Mouse (Mus musculus) neural tube, embryonic 12.5 days (tissue): ENCODE data around the gene Adrb1. TPM values are rescaled to one million over a fixed set of nuclear protein-coding genes. Genes with fewer than 3 reads are reported as not detected.
A peak's percentile ranks its signal among the peaks of the same experiment; 100 is the strongest.

ENCODE experiments used
- ATAC-seq: fragments of 200-750 bp; cut with Nextera tagmentation; 2 replicates; pipeline ENCODE4 v1.8.0; 2017; ENCODE audit warnings: low read depth, mild to moderate bottlenecking, moderate TSS enrichment, moderate library complexity; ENCODE audit not compliant: low FRiP score
- H3K27ac ChIP-seq: fragments of 300-500 bp; sonication (generic); 2 replicates; pipeline ENCODE4 v1.5.1; 2016
- H3K27me3 ChIP-seq: fragments of 300-500 bp; sonication (generic); replicated peaks from 2 replicates; pipeline ENCODE4 v1.6.1; 2016; ENCODE audit warnings: mild to moderate bottlenecking
- H3K36me3 ChIP-seq: fragments of 300-500 bp; sonication (generic); 2 replicates; pipeline ENCODE4 v1.6.1; 2016; ENCODE audit warnings: mild to moderate bottlenecking
- H3K4me1 ChIP-seq: fragments of 300-500 bp; sonication (generic); 2 replicates; pipeline ENCODE4 v1.6.1; 2016
- H3K4me2 ChIP-seq: fragments of 300-500 bp; sonication (generic); replicated peaks from 2 replicates; pipeline ENCODE4 v1.6.1; 2016; ENCODE audit warnings: mild to moderate bottlenecking
- H3K4me3 ChIP-seq: fragments of 300-500 bp; sonication (generic); 2 replicates; pipeline ENCODE4 v1.5.1; 2016
- H3K9ac ChIP-seq: fragments of 300-500 bp; sonication (generic); 2 replicates; pipeline ENCODE4 v1.6.1; 2016; ENCODE audit warnings: mild to moderate bottlenecking
- H3K9me3 ChIP-seq: fragments of 300-500 bp; sonication (generic); 2 replicates; pipeline ENCODE4 v1.6.1; 2016; ENCODE audit warnings: mild to moderate bottlenecking
- WGBS: fragments of 180-500 bp; shearing (Covaris S2); methylation state at CpG from one replicate; pipeline ENCODE4 v1.1.7; 2016; 5-methylcytosine and 5-hydroxymethylcytosine counted together
- polyA plus RNA-seq: library from polyadenylated mRNA; unstranded; fragments of >200 nt; fragmentation: Nextera tagmentation; extraction: Ambion mirVana; gene quantifications from 2 replicates; pipeline ENCODE4 v1.2.1, GENCODE M21; 2016

The Adrb1 gene
- polyA plus RNA-seq, 1 experiment from 2014 or later, result 0.30 TPM

GRCm38 (mm10) chr19:56708794-56709193, 13.2 kb upstream of the Adrb1 start:
- H3K4me1 ChIP-seq, result no peaks in the 10 kb centered on the region
- ATAC-seq, result no peak
- no peak overlapping the region for H3K27ac ChIP-seq
- 85% methylated on average over 2 of the region's 2 CpGs for WGBS
- H3K36me3 ChIP-seq, result no peaks in the 10 kb centered on the region
- no peak overlapping the region for H3K4me2 ChIP-seq
- no peaks in the 10 kb centered on the region for H3K27me3 ChIP-seq
- H3K9me3 ChIP-seq, result no peaks in the 10 kb centered on the region
- no peak overlapping the region for H3K9ac ChIP-seq
- H3K4me3 ChIP-seq, result no peak overlapping the region

DNA sequence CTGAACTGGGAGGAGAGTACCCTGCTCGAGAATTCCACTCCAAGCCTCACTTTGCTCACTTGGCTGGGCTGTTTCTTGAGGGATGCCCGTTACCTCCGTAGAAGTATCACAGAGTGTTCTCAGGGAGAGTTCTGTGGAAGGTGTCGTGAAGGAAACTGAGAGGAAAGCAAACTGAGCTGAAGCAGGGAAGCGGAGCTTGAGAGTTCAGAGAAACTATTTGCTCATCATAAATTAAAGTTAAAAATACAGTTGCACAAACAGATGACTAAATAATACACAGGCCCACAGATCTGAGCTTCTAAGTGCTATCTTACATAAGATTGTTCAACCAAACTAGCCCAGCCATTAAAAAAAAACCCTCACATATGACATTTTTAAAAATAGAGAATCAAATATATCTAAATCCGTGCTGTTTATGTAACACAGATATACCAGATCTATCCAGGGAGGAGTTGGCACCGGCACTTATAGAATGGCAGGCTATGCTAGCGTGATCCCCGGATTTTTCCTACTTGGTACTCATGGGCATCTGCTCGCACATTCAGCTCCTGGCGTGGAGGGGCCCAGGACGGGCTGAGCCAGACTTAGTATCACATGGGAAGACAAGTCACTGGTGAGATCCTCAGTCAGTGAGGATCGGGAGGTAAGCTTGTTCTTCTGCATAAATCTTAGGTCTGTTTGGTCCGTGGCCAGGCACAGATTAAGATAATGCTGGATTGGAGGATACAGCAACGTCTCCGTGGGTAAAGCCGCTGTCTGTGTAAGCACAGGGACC, 11.7 kb upstream of the Adrb1 start:
- WGBS, result 88% methylated on average over 17 of the region's 17 CpGs
- no peaks in the 10 kb centered on the region for H3K4me1 ChIP-seq
- H3K9me3 ChIP-seq, result no peaks in the 10 kb centered on the region
- ATAC-seq, result no peak
- H3K4me2 ChIP-seq, result no peak overlapping the region
- H3K9ac ChIP-seq, result no peak overlapping the region
- no peaks in the 10 kb centered on the region for H3K36me3 ChIP-seq
- no peak overlapping the region for H3K4me3 ChIP-seq
- no peaks in the 10 kb centered on the region for H3K27me3 ChIP-seq
- no peak overlapping the region for H3K27ac ChIP-seq

- ATAC-seq, result no peak
- Histone ChIP-seq H3K4me2 (no peak overlapping the region), H3K4me1 (no peaks in the 10 kb centered on the region), H3K9ac (no peak overlapping the region), H3K4me3 (no peak overlapping the region), H3K9me3 (no peaks in the 10 kb centered on the region), H3K36me3 (no peaks in the 10 kb centered on the region), H3K27ac (no peak overlapping the region), H3K27me3 (no peaks in the 10 kb centered on the region)
- 91% methylated on average over 5 of the region's 5 CpGs for WGBS
Measured at GRCm38 (mm10) chr19:56713613-56714012, 8.4 kb upstream of the Adrb1 start.

DNA sequence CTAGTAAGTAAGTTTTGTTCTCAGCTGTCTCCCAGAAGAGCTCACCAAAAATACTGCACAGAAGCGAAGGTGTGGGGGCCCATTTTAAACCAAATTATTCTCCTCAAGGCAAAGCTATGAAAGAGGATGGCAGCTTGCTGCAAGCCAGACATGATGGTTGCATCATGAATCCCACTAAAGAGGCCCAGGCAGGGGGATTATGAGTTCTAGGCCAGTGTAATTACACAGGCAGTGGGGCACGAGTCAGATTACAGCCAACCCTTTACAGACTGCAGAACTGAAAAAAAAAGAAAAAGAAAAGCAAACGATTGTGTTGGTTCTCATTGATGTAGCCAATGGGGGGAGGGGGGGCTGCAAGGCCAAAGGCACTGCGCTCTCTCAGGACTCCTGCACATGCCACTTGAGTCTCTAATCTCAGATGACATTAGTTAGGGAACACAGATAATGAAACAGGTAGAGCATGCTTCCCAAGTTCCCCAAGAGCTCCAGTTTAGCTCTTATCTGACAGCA, 7.3 kb upstream of the Adrb1 start:
- no peak overlapping the region for H3K4me3 ChIP-seq
- no peak overlapping the region for H3K27ac ChIP-seq
- H3K4me1 ChIP-seq, result no peaks in the 10 kb centered on the region
- H3K9me3 ChIP-seq, result no peaks in the 10 kb centered on the region
- peaks cover 8% of the 10 kb centered on the region for H3K27me3 ChIP-seq
- no peak overlapping the region for H3K4me2 ChIP-seq
- no peaks in the 10 kb centered on the region for H3K36me3 ChIP-seq
- 48% methylated on average over 4 of the region's 4 CpGs for WGBS
- no peak for ATAC-seq
- H3K9ac ChIP-seq, result no peak overlapping the region

GRCm38 (mm10) chr19:56718046-56718445, 4.0 kb upstream of the Adrb1 start:
- WGBS, result 79% methylated on average over 8 of the region's 8 CpGs
- Histone ChIP-seq H3K4me2 (no peak overlapping the region), H3K4me3 (no peak overlapping the region), H3K4me1 (peaks cover 21% of the 10 kb centered on the region), H3K27ac (no peak overlapping the region), H3K36me3 (no peaks in the 10 kb centered on the region), H3K9ac (no peak overlapping the region), H3K9me3 (no peaks in the 10 kb centered on the region), H3K27me3 (peaks cover 41% of the 10 kb centered on the region)
- ATAC-seq, result no peak

- H3K27ac ChIP-seq, result no peak overlapping the region
- no peak for ATAC-seq
- H3K27me3 ChIP-seq, result peaks cover 67% of the 10 kb centered on the region
- H3K9me3 ChIP-seq, result no peaks in the 10 kb centered on the region
- H3K4me2 ChIP-seq, result peak overlapping the region; percentile 96
- no peak overlapping the region for H3K9ac ChIP-seq
- H3K4me1 ChIP-seq, result peaks cover 33% of the 10 kb centered on the region
- H3K4me3 ChIP-seq, result peak overlapping the region; percentile 55; the same call in 1 of the 2 replicates
- WGBS, result 30% methylated on average over 13 of the region's 13 CpGs
- no peaks in the 10 kb centered on the region for H3K36me3 ChIP-seq
Measured at GRCm38 (mm10) chr19:56720882-56721281, 1.1 kb upstream of the Adrb1 start.

DNA sequence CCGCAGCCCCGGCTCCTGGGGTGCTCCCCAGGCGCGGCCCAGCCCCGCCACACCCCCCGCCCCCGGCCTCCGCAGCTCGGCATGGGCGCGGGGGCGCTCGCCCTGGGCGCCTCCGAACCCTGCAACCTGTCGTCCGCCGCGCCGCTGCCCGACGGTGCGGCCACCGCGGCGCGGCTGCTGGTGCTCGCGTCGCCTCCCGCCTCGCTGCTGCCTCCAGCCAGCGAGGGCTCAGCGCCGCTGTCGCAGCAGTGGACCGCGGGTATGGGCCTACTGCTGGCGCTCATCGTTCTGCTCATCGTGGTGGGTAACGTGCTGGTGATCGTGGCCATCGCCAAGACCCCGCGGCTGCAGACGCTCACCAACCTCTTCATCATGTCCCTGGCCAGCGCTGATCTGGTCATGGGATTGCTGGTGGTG, 300 bp downstream of the Adrb1 start:
- peaks cover 33% of the 10 kb centered on the region for H3K4me1 ChIP-seq
- under 1% methylated on average over 48 of the region's 48 CpGs for WGBS
- no peaks in the 10 kb centered on the region for H3K9me3 ChIP-seq
- H3K27me3 ChIP-seq, result peaks cover 72% of the 10 kb centered on the region
- peak; percentile 18 for ATAC-seq
- H3K27ac ChIP-seq, result no peak overlapping the region
- peak overlapping the region; percentile 96 for H3K4me2 ChIP-seq
- H3K4me3 ChIP-seq, result peak overlapping the region; percentile 55
- peak overlapping the region; percentile 51 for H3K9ac ChIP-seq
- H3K36me3 ChIP-seq, result no peaks in the 10 kb centered on the region

DNA sequence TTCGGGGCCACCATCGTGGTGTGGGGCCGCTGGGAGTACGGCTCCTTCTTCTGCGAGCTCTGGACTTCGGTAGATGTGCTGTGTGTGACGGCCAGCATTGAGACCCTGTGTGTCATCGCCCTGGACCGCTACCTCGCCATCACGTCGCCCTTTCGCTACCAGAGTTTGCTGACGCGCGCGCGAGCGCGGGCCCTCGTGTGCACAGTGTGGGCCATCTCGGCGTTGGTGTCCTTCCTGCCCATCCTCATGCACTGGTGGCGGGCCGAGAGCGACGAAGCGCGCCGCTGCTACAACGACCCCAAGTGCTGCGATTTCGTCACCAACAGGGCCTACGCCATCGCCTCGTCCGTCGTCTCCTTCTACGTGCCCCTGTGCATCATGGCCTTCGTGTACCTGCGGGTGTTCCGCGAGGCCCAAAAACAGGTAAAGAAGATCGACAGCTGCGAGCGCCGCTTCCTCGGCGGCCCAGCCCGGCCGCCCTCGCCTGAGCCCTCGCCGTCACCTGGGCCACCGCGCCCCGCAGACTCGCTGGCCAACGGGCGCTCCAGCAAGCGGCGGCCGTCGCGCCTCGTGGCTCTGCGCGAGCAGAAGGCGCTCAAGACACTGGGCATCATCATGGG, 822 bp downstream of the Adrb1 start:
- Histone ChIP-seq H3K9me3 (no peaks in the 10 kb centered on the region), H3K4me2 (peak overlapping the region; percentile 96), H3K27ac (no peak overlapping the region), H3K27me3 (peaks cover 72% of the 10 kb centered on the region), H3K9ac (peak overlapping the region; percentile 51), H3K4me3 (peak overlapping the region; percentile 55), H3K36me3 (no peaks in the 10 kb centered on the region), H3K4me1 (peaks cover 33% of the 10 kb centered on the region)
- peak; percentile 41 for ATAC-seq
- WGBS, result 2% methylated on average over 69 of the region's 69 CpGs

DNA sequence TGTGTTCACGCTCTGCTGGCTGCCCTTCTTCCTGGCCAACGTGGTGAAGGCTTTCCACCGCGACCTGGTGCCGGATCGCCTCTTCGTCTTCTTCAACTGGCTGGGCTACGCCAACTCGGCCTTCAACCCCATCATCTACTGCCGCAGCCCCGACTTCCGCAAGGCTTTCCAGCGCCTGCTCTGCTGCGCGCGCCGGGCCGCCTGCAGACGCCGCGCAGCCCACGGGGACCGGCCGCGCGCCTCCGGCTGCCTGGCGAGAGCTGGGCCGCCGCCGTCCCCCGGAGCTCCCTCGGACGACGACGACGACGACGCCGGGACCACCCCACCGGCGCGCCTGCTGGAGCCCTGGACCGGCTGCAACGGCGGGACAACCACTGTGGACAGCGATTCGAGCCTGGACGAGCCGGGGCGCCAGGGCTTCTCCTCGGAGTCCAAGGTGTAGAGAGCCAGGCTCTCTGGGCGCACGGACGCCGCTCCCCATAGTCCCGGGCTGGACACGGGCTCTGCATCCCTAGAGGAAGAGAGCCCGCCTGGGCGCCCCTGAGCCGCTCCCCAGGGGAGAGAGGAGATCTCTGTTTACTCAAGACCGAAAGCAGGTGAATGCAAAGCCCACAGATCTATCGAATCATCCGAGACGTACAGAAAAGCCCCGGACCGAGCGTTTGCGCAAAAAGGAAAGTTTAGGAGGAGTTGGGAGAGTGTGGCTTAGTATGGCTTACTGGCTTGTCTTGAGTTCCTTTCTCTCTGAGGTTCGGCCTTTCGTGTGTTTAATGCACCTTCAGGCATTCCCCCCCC, 1.5 kb downstream of the Adrb1 start:
- WGBS, result 1% methylated on average over 71 of the region's 71 CpGs
- Histone ChIP-seq H3K9me3 (no peaks in the 10 kb centered on the region), H3K9ac (peak overlapping the region; percentile 40; the same call in 1 of the 2 replicates), H3K36me3 (no peaks in the 10 kb centered on the region), H3K4me2 (peak overlapping the region; percentile 96), H3K4me3 (peak overlapping the region; percentile 55), H3K27ac (no peak overlapping the region), H3K4me1 (peaks cover 33% of the 10 kb centered on the region), H3K27me3 (peaks cover 72% of the 10 kb centered on the region)
- no peak for ATAC-seq

DNA sequence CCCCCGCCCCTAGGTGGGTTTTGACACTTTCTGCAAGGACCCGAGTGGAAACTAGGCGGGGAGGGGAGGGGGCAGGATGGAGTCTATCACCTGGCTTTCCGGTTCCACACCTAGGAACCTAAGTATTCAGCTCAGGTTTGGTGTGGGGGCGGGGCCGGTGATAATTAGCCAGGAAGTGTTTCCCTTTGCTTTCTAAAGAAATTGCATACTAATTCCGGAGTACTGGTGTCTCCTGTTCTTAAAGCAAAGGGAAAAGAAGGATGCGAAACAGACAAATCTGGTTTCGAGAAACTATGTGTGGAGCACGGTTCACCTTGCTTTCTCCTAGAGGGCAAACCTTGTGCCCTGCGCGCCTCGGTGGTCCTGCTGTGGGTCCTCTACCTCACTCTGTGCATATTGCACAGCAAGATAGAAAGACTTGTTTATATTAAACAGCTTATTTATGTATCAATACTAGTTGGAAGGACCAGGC, 2.2 kb downstream of the Adrb1 start:
- Histone ChIP-seq H3K4me3 (peak overlapping the region; percentile 55), H3K4me1 (peaks cover 33% of the 10 kb centered on the region), H3K9ac (no peak overlapping the region), H3K27ac (no peak overlapping the region), H3K36me3 (no peaks in the 10 kb centered on the region), H3K4me2 (peak overlapping the region; percentile 96), H3K9me3 (no peaks in the 10 kb centered on the region), H3K27me3 (peaks cover 69% of the 10 kb centered on the region)
- no peak for ATAC-seq
- 7% methylated on average over 13 of the region's 13 CpGs for WGBS

DNA sequence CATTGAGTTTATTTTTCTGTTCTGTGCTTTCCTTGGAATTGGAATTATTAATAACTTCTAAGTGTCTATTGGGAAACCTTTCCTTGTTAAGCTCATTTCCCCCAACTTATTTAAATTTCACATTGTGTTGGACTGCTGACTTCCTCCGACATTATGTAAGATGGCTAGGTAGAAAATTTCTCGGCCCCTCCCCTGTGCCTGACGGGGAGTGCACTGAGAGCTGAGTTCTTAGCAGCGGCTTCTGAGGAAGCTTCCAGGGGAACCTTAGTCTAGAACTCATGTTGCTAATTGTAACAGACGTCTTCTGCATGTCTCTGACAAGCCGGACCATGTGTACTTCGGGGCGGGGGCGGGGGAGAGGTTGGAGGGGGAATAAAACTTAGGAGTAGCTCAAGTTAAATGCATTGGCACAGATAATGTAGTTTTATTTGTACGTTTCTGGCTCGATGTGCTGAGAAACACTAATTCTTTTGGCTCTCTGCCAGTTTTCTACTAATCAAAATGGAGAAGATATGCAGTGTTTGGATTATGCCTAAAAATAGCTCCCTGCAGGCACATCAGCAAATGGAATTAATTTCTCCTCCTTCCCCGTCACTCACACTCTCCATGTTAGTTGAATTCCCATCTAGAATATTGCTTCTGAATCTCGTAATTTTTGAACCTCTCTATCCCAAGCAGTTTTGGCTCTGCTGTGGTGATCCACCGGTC, 5.3 kb downstream of the Adrb1 start:
- Histone ChIP-seq H3K4me1 (peaks cover 19% of the 10 kb centered on the region), H3K9me3 (no peaks in the 10 kb centered on the region), H3K27me3 (peaks cover 38% of the 10 kb centered on the region), H3K27ac (no peak overlapping the region), H3K36me3 (no peaks in the 10 kb centered on the region), H3K4me2 (no peak overlapping the region), H3K9ac (no peak overlapping the region), H3K4me3 (no peak overlapping the region)
- ATAC-seq, result no peak
- WGBS, result 80% methylated on average over 14 of the region's 14 CpGs
